Mouse (Mus musculus) ES-CJ7 (cell line): ENCODE data around the gene Ccdc14.
"Not testable (repeated sequence)": the region's sequence is repeated elsewhere in the genome, so short reads cannot be mapped to it uniquely, and the experiment has no call there.

ENCODE experiments used
- DNase-seq: peaks from one replicate; pipeline ENCODE4 v3.0.0; 2011; ENCODE audit warnings: low read depth, low spot score

Gene Ccdc14

DNA sequence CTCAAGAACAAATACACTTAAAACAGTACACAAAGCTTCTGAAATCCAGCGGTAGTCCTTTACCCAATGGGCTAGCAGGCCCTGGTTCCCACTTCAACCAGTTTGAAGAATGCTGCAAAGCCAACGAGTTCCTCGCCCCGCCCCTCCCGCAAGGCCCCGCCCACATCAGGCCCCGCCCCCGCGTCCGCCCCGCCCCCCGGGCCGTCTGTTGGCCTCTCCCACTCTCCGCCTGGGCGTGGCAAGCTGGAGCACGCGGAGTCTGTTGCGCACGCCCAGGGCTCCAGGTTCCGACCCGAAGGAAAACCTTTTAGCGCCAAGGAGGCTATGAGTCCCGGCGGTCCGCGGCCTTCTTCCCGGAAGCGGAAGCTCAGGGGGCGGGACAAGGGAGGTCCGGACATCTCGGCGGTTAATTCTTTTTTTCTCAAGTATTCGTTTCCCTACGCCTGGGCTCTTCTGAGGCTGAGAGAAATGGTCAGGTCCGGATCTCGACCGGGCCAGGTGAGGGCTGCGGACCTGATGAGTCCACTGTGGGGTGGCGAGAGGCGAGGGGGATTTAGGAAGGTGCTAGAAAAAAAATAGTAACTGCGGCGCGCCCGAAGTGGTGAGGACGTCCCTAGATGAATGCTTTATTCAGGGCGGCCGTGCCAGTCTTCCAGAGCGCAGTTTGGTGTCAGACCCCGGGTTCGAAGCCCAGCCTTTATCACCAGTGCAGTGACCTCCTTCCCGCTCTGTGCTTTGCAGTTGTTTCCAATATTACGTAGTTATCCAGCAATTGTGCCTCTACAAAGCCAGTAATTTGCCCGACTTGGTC, at the start of gene Ccdc14:
TSS of gene Ccdc14 (plus strand) at position 283 of the 811 bp plus-strand sequence.
- DNase-seq, result peak; percentile 97

DNA sequence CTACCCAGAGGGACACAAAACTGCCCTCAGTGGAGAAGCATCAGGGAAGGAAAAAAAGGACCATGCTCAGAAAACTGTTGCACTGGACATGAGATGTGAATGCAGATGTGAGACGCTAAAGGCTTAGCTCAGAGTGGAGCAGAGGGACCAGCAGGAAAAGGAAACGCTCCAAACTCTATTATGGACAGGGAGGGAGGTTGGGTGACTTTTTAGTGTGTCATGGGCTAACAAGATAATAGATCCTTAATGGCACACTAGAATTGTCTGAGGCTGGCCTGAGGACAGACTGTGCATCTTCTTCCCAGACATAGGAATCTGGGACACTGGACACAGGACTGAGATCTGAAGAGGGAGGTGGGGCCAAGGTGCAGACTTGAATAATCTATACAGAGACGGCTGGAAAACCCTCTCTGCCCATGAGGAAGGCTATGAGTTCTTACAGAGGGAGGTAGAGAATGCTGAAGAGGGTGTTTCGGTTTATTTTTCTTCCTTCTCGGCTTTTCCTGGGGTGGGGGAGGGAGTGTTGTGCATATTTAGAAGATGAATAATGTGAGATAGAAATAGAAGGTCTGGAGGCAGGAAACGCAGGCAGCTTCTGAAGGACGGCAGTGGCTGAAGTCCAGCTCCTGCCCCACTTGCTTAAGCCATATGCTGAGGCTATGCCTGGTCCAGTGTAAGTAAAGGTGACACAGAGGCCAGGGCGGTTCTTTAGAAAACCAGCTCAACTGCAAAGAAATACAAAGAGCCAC, 46.7 kb upstream of the Ccdc14 start:
- DNase-seq, result no peak

DNA sequence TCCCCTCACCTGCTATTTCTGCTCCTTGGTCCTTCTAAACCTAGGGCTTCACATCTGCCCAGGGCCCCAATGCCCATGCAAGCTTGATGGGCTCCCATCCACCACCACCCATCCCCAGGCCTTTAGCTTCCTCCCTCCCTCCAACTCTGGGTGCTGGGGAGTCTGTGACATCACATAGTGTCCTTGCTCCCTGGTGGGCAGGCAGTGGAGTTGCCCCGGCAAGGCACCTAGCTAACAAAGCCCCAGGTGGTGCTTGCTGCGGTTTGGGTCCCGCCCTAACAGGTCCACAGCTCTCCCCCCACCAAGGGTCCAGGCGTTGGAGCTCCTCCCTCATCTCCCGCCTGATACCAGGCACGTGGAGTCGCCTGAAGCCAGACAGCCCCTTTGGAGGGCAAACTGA, 40.8 kb upstream of the Ccdc14 start, which contains the start of gene Ropn1:
TSS of gene Ropn1 (plus strand) at position 301 of the 400 bp plus-strand sequence.
- DNase-seq, result no peak

DNA sequence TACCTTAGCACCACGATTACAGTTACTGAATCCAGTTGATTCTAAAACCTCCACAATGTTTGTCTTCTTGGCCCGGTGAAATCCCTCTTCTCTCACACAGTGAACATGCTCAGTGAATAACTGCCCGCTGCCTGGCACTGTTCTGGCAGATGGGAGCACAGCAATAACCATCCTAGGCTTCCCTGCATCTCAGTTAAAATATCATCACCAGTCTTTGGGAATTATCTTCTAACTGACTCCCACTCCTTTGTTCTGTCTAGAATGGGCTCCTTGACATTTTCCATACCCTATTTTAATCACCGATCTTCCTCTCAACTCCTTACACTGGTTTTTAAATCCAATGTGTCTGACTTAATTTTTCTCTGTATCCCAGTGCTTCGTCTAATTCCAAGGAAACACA, 37.4 kb upstream of the Ccdc14 start:
- no peak for DNase-seq

DNA sequence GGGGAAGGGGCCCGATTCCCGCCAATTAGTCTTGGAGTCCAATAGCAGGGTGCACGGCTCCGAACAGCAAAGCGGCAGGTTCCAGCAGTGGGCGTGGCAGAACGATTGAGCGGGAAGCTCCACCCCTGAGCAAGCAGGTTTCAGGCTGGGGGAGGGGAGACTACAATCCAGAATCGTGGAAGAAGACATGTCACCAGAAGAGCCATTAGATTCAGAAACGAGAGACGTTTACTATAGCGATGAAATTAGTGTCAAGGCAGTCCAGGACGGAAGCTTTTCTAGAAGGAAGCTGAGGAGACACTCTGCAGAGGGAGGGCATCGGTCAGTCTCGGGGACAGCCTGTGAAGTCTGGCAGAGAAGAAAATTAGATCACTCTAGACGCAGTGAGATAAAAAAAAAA, 32.9 kb upstream of the Ccdc14 start:
- peak; percentile 45 for DNase-seq

DNA sequence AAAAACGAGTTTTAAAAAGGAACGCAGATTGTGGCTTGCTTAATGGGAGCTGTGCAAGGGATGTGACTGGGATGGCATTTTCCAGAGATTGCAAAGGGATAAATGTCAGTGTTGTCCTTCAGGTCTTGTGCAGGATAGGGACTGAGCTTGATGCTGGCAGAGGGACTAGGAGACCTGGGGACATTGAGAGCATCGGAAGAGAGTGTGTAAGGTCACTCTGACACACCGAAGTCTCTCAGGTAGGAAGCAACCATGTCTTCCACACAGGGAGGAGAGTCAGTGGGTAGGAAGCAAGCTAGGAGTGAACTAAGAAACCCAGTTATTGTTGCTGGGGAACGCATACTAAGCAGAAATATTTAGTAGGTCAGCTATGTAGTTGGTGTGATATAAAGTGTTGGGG, 32.4 kb upstream of the Ccdc14 start:
- no peak for DNase-seq

DNA sequence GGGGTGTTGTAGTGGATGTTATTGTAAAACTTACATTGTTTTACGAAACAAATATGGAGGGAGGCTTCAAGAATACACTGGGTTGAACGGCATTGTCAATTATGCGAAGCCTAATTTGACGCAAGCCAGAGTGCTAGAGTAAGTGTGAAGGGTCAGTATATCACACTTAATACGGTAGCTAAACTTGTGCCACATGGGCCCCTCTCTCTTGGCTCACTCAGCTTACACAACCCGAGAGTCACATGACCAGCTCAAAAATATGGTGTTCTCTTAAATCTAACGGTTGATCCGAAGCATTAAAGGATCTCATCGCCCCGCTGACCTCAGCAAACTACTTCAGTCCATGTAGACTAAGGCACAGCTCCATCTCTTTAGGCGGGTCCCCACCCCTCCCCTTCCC, 32.0 kb upstream of the Ccdc14 start:
- DNase-seq, result no peak

DNA sequence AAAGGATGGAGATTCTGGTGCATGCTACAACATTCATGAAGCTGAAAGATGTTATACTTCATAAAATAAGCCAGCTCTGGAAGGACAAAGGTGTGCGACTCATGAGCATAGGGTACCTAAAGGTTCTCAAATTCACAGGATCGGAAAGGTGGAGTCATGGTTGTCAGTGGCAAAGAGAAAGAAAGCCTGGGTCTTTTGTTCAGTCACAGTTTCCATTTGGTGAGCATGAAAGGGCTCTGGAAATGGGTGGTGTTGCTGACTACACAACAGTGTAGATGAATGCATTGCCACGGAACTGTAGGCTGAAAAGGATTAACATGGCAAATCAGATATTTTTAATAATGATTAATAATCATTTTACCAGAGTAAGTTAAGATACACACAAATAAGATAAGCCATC, 25.9 kb upstream of the Ccdc14 start:
- no peak for DNase-seq

DNA sequence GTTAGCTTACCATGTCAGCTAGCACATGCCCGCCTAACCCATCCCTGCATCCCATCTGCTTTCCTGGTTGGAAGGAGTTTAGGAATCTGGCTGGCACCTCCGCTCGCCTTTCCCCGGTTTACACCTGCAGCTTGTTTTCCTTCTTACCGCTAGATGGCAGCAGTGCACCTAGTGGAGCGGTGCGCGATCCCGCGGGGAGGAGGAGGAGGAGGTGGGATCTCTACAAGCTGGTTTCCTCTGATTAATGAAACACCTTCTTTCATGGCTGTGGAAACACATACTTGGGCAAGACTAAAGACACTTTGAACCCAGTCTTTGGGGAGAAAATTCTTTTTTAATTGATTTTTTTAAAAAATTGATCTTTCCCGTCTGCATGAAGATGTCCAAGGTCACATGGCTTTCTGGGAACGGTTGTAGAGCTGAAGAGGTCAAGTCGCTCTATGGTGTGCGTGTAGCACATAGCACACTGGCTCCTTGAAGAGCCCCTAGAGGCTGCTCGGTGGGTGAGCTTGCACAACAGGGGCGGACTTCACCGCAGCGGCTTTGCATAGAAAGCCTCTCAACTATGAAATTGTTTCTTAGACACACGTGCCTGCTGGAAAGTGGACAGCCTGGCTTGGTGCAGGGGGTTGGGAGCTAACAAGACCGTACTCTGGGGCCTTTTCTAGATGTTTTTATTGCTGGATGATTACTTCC, 23.2 kb upstream of the Ccdc14 start:
- DNase-seq, result peak; percentile 86

DNA sequence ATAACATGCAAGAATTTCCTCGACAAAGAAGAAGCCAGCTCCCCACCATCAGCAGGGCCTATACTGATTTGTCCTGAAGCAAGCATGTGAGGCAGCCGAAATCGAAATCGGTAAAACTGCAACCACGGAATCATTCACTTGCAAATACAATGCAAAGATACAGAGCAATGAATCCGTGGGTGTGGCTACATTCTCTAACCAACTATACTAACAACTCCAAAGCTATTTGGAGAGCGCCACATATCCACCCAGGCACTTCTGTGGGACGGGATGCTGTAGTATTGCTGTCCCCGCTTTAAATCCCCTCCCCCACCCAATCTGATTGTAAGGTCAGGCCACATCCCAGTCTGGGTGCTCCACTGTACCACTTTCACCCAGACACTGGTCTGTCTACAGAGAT, 22.1 kb upstream of the Ccdc14 start:
- DNase-seq, result peak; percentile 86

DNA sequence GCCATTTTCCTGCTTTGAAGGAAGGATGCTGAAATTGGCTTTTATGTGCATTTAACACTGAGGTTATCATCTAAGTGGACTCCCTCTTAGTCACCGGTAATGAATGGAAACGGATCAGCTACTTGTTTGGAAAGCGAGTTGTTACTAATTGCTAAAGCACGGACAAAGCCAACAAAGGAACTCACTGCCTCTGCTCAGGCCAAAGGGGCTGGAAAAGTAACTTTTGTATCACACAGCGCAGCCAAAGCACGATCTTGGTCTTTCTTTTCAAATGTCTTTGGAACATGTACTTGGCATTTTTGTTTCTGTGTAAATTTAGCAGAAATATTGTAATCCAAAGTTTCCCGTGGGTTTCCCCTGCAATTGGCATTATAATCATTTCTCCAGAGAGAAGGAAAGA, 18.4 kb upstream of the Ccdc14 start:
- DNase-seq, result no peak

DNA sequence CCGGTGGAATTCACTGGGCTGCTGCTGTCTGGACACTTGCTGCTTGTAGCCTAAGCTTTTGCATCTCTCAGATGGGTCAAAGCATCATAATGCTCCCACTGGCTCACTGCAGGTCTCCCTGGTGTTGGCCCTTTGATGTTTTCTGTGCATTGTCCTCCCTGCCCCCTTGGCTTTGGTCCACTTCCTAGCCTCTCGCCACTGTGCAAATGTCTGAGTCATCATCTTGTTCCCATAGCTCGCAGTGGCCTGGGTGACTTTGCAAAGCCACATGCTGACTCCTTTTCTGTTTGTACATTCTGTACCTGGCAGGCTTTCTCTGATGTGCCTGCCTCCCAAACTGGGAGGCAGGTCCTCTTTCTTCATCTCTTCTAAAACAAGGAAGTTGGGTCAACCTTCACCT, 17.6 kb upstream of the Ccdc14 start:
- DNase-seq, result no peak

DNA sequence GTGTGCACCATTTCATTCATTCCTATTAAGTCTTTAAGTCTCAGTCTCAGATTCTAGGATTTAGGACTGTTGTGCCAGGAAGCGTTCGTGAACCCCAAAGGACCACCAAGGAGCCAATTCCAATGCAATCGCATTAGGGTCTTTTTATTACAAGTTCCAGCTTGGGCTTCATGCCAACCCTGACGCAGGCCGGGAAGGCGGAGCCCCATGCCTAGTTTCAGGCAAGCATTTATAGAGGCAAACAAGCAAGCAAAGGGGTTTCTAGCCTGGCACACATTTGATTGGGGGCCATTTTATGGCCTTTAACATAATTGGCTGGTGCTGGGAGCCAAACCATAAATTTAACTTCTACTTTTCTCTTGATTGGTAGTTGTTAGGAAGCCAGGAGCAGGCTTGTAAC, 16.1 kb upstream of the Ccdc14 start:
- DNase-seq, result no peak

DNA sequence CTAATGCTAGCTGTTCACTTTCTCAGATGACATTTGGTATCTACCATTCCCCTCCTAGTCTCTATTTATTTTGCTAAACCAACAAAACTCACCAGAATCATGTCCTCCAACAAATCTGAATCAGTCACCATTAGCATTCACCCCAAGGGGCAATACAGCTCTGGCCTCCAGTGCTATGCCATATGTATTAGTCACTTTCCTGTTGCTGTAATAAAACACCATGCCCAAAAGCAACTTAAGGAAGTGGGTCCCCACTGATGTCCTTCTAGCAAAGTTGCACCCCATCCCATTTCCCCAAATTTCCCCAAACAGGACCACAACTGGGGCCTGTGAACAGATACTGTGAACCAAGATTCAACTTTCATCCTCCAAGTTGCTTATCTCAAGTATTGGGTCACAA, 8.6 kb upstream of the Ccdc14 start:
- no peak for DNase-seq

DNA sequence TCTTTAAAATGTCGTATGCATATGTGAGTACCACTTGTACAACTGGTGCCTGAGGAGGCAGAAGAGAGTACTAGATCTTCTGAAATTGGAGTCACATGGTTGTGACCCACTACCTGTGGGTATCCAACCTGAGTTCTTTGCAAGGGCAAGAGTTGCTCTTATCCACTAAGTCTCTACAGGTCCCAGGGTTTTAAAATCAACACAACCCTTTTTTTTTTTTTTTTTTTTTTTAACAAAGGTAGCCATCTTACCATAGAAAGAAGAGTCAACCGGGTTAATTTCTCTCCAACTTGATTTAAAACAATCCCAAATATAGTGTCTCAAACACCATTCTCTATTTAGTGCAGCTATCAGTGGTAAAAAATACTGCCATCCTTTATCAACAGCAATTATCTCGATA, 537 bp upstream of the Ccdc14 start:
- no peak for DNase-seq

DNA sequence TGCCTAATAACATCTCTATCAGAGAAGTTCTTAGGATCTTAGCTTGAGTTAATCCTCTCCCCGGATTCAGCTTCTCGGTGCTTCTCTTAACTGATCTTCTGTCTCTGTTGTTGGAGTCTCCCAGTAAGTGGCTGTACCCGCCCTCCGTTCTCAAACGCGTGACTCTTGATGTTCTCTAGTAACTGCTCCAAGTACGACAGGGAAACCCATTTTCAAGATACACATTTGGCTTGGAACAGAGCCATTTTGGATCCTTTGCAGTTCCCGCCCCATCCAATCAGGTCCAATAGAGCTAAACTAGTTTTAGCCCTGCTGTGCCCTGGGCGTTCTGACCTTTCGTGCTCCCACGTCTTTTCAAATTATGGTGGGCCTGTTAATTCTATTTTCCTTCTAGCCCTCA, 740 bp downstream of the Ccdc14 start:
- DNase-seq, result peak; percentile 36

DNA sequence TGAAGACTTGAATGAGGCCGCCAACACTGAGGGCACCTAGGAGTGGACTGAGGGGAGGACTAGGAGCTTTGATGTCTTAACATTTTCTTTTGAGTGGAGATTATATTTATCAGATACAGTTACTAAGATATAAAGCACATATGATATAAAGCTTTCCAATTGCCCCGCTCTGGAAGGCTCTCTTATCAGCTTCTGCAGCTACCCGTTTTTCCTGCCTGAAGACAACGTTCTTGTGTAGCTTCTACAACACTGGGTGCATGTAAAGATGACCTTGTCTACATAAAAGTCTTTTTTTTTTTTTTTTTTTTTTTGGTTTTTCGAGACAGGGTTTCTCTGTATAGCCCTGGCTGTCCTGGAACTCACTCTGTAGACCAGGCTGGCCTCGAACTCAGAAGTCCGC, 4.1 kb downstream of the Ccdc14 start:
- DNase-seq, result no peak

DNA sequence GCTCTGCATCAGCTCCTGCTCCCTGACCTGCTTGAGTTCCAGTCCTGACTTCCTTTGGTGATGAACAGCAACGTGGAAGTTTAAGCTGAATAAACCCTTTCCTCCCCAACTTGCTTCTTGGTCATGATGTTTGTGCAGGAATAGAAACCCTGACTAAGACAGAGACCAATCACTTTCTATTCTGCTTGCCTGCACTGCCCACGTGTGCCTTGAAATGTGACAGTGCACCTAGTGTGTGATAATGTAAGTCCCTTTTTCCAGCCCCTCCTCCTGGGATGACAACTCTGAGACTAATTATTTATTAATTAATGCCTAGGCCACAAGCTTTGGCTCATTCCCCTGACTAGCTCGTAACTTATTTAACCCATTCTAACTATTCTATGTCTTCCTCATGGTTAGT, 8.3 kb downstream of the Ccdc14 start:
- DNase-seq, result not testable (repeated sequence)

DNA sequence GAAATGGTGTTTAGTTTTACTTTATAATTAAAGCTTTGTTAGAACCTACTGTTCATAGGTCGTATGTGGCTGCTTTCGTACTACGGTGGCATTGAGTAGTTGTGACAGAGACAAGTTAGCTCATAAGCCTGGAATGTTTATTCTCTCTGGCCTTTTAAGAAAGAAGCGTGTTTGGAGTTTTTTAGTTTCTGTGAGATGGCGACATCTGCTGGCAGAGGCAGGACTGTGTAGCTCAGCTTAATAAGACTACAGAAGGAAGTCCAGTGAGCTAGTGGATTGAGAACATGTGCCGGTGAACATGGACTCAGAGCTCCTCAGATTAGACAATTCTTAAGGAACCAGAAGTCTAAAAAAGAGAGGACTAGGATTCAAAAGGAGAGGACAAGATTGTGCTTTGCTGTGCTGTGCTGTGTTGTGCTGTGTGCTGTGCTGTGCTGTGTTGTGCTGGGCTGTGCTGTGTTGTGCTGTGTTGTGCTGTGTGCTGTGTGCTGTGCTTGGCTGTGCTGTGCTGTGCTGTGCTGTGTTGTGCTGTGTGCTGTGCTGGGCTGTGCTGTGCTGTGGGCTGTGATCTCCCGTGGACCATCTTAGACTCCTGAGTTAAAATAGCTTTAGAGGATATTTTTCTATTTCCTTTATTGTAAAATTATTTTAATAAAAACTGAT, 9.9 kb downstream of the Ccdc14 start:
- peak; percentile 69 for DNase-seq

DNA sequence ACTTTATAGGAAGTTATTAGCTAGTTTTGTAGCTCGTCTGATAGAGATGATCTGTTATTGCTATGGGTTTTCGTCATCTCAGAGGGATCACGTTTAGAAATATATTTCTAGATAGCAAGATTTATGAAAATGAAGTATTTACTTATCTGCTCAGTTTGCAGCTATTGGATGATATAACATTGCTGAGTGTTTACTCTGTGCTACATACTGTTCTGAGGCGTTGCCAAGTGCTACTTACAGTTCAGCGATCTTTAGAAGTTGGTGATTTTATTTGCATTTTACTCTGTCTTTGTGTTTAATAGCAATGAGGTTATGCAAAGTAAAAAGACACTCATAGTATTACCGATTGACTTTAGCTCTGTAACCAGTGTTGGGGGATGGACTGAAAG, 10.4 kb downstream of the Ccdc14 start:
- no peak for DNase-seq

DNA sequence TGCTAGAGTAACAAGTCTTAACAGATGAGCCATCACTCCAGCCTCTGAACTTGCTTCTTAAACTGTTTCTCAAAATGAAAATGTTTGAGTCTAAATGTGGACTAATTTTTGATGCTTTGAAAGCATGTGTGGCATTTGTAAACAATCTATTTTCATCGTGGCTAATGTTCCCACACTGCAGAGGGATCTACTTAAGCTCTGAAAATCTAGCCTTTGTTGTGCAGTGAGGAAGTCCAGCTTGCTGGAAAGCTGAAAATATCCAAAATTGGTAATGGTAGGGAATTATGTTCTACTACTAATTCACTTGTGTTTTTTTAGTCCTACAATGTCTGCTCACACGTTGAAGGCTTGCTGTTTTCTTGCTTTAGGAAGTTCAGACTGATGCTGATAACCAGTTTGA, 15.6 kb downstream of the Ccdc14 start:
- no peak for DNase-seq

DNA sequence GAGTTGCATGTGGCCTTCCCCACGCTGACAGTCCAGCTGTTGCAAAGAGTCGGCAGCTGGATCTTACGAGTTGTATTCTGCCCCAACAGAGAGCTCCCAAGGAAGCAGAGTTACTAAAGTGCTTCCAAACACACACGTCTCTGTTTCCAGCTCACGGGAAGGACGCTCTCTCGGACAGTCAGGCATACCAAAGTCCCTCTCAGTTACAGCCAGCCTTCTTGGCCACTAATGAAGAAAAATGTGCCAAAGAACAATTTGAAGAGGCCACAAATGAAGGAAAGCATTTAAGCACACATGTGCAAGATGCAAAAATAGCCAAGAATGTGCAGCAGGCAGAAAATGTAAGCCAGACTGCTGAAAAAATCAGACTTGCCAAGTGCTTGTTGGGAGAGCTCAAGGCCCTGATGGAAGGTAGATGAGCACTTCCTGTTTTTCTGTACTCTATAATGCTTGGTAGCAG, 16.1 kb downstream of the Ccdc14 start:
- DNase-seq, result no peak
